Mouse (Mus musculus) forebrain, embryonic 16.5 days (tissue): ENCODE measurements around the gene Gm28047. TPM values are rescaled to one million over a fixed set of nuclear protein-coding genes. Genes with fewer than 3 reads are reported as not detected.

Experiments
- ATAC-seq: fragments of 200-750 bp; cut with Nextera tagmentation; 2 replicates; pipeline ENCODE4 v1.8.0; 2017; ENCODE audit warnings: mild to moderate bottlenecking, moderate library complexity
- H3K27ac ChIP-seq: fragments of 300-500 bp; sonication (generic); 2 replicates; pipeline ENCODE4 v1.5.1; 2014; ENCODE audit warnings: low read length, control low read depth
- H3K27me3 ChIP-seq: fragments of 300-500 bp; sonication (generic); replicated peaks from 2 replicates; pipeline ENCODE4 v1.6.1; 2014; ENCODE audit warnings: low read length; ENCODE audit not compliant: control insufficient read depth, insufficient read depth
- H3K36me3 ChIP-seq: fragments of 300-500 bp; sonication (generic); 2 replicates; pipeline ENCODE4 v1.6.1; 2014; ENCODE audit not compliant: control insufficient read depth, insufficient read depth
- H3K4me1 ChIP-seq: fragments of 300-500 bp; sonication (generic); replicated peaks from 2 replicates; pipeline ENCODE4 v1.6.1; 2014; ENCODE audit warnings: low read length; ENCODE audit not compliant: control insufficient read depth, insufficient read depth
- H3K4me2 ChIP-seq: fragments of 300-500 bp; sonication (generic); 2 replicates; pipeline ENCODE4 v1.6.1; 2014; ENCODE audit warnings: mild to moderate bottlenecking, low read length, control low read depth
- H3K4me3 ChIP-seq: fragments of 300-500 bp; sonication (generic); replicated peaks from 2 replicates; pipeline ENCODE4 v1.5.1; 2014; ENCODE audit warnings: mild to moderate bottlenecking, low read length, control low read depth
- H3K9ac ChIP-seq: fragments of 300-500 bp; sonication (generic); replicated peaks from 2 replicates; pipeline ENCODE4 v1.6.1; 2014; ENCODE audit warnings: low read depth, low read length, control low read depth
- H3K9me3 ChIP-seq: fragments of 300-500 bp; sonication (generic); 2 replicates; pipeline ENCODE4 v1.6.1; 2016; ENCODE audit warnings: low read length; ENCODE audit not compliant: control insufficient read depth
- WGBS: fragments of 180-500 bp; shearing (Covaris S2); extraction: QIAGEN DNeasy Blood & Tissue Kit; methylation state at CpG from one replicate; pipeline ENCODE4 v1.1.7; 2014; 5-methylcytosine and 5-hydroxymethylcytosine counted together
- polyA plus RNA-seq: library from polyadenylated mRNA; unstranded; fragments of >200 nt; fragmentation: Nextera tagmentation; extraction: Ambion mirVana; gene quantifications from 2 replicates; pipeline ENCODE4 v1.2.1, GENCODE M21; 2015

Gm28047 gene
- polyA plus RNA-seq, 1 experiment from 2014 or later: not detected

- ATAC-seq: peak; percentile 14
- Histone ChIP-seq H3K4me2 (peak within 1 kb of the TSS; percentile 96), H3K9me3 (no peaks in the 10 kb centered on the region), H3K4me1 (peaks cover 53% of the 10 kb centered on the region), H3K4me3 (peak within 1 kb of the TSS; percentile 73), H3K27me3 (no peaks in the 10 kb centered on the region), H3K27ac (peak within 1 kb of the TSS; percentile 100), H3K9ac (peak within 1 kb of the TSS; percentile 90), H3K36me3 (no peaks in the 10 kb centered on the region)
- WGBS: under 1% methylated on average over 43 of the region's 43 CpGs
Observed at GRCm38 (mm10) chr15:102516728-102517404, 108.0 kb downstream of the Gm28047 start, which contains the start of gene Map3k12. TSS of gene Map3k12 (minus strand) at chr15:102517064.

GRCm38 (mm10) chr15:102516293-102516692 is 108.6 kb downstream of the Gm28047 start:
- Histone ChIP-seq H3K27ac (peak overlapping the region; percentile 100), H3K9ac (peak overlapping the region; percentile 90), H3K9me3 (no peaks in the 10 kb centered on the region), H3K36me3 (no peaks in the 10 kb centered on the region), H3K4me1 (peaks cover 59% of the 10 kb centered on the region), H3K4me3 (peak overlapping the region; percentile 73), H3K4me2 (peak overlapping the region; percentile 96), H3K27me3 (no peaks in the 10 kb centered on the region)
- WGBS: 2% methylated on average over 9 of the region's 12 CpGs
- ATAC-seq: no peak

GRCm38 (mm10) chr15:102515791-102516190 is 109.1 kb downstream of the Gm28047 start:
- Histone ChIP-seq H3K4me1 (peaks cover 64% of the 10 kb centered on the region), H3K9me3 (no peaks in the 10 kb centered on the region), H3K4me2 (peak overlapping the region; percentile 96), H3K4me3 (peak overlapping the region; percentile 73), H3K27ac (peak overlapping the region; percentile 100), H3K36me3 (no peaks in the 10 kb centered on the region), H3K27me3 (no peaks in the 10 kb centered on the region), H3K9ac (peak overlapping the region; percentile 90)
- no peak for ATAC-seq
- 38% methylated on average over 4 of the region's 4 CpGs for WGBS

GRCm38 (mm10) chr15:102515261-102515660 is 109.6 kb downstream of the Gm28047 start:
- H3K9me3 ChIP-seq: no peaks in the 10 kb centered on the region
- H3K9ac ChIP-seq: no peak overlapping the region
- H3K27me3 ChIP-seq: no peaks in the 10 kb centered on the region
- H3K36me3 ChIP-seq: no peaks in the 10 kb centered on the region
- no peak overlapping the region for H3K27ac ChIP-seq
- no peak for ATAC-seq
- H3K4me1 ChIP-seq: peaks cover 66% of the 10 kb centered on the region
- H3K4me2 ChIP-seq: peak overlapping the region; percentile 96
- 85% methylated on average over 2 of the region's 2 CpGs for WGBS
- peak overlapping the region; percentile 73 for H3K4me3 ChIP-seq

- H3K9ac ChIP-seq: no peak overlapping the region
- WGBS: 86% methylated on average over 3 of the region's 3 CpGs
- peaks cover 71% of the 10 kb centered on the region for H3K4me1 ChIP-seq
- no peak overlapping the region for H3K27ac ChIP-seq
- no peak overlapping the region for H3K4me3 ChIP-seq
- no peak overlapping the region for H3K4me2 ChIP-seq
- ATAC-seq: no peak
- no peaks in the 10 kb centered on the region for H3K27me3 ChIP-seq
- H3K9me3 ChIP-seq: no peaks in the 10 kb centered on the region
- H3K36me3 ChIP-seq: no peaks in the 10 kb centered on the region
Observed at GRCm38 (mm10) chr15:102513004-102513403, 111.9 kb downstream of the Gm28047 start.

- H3K4me1 ChIP-seq: peaks cover 71% of the 10 kb centered on the region
- no peak for ATAC-seq
- no peak overlapping the region for H3K9ac ChIP-seq
- no peaks in the 10 kb centered on the region for H3K9me3 ChIP-seq
- no peak overlapping the region for H3K27ac ChIP-seq
- H3K27me3 ChIP-seq: no peaks in the 10 kb centered on the region
- H3K36me3 ChIP-seq: peaks cover 2% of the 10 kb centered on the region
- H3K4me2 ChIP-seq: no peak overlapping the region
- no peak overlapping the region for H3K4me3 ChIP-seq
Observed at GRCm38 (mm10) chr15:102512471-102512870, 112.4 kb downstream of the Gm28047 start.

- Histone ChIP-seq H3K27me3 (no peaks in the 10 kb centered on the region), H3K4me3 (no peak overlapping the region), H3K9ac (no peak overlapping the region), H3K4me1 (peaks cover 71% of the 10 kb centered on the region), H3K36me3 (peaks cover 3% of the 10 kb centered on the region), H3K4me2 (no peak overlapping the region), H3K27ac (no peak overlapping the region), H3K9me3 (no peaks in the 10 kb centered on the region)
- 32% methylated on average over 5 of the region's 5 CpGs for WGBS
- ATAC-seq: no peak
Observed at GRCm38 (mm10) chr15:102512010-102512409, 112.9 kb downstream of the Gm28047 start.

- no peaks in the 10 kb centered on the region for H3K9me3 ChIP-seq
- ATAC-seq: no peak
- H3K27me3 ChIP-seq: no peaks in the 10 kb centered on the region
- peak overlapping the region; percentile 65 for H3K4me2 ChIP-seq
- peaks cover 71% of the 10 kb centered on the region for H3K4me1 ChIP-seq
- no peak overlapping the region for H3K4me3 ChIP-seq
- H3K9ac ChIP-seq: no peak overlapping the region
- peaks cover 3% of the 10 kb centered on the region for H3K36me3 ChIP-seq
- WGBS: 14% methylated on average over 6 of the region's 6 CpGs
- peak overlapping the region; percentile 90 for H3K27ac ChIP-seq
Observed at GRCm38 (mm10) chr15:102511285-102511833, 113.5 kb downstream of the Gm28047 start.

GRCm38 (mm10) chr15:102510590-102511284 is 114.1 kb downstream of the Gm28047 start:
- peak overlapping the region; percentile 66 for H3K9ac ChIP-seq
- no peaks in the 10 kb centered on the region for H3K27me3 ChIP-seq
- peak overlapping the region; percentile 90 for H3K27ac ChIP-seq
- H3K9me3 ChIP-seq: no peaks in the 10 kb centered on the region
- H3K4me3 ChIP-seq: peak overlapping the region; percentile 56
- H3K36me3 ChIP-seq: peaks cover 3% of the 10 kb centered on the region
- 4% methylated on average over 34 of the region's 34 CpGs for WGBS
- peak; percentile 93 for ATAC-seq
- H3K4me2 ChIP-seq: peak overlapping the region; percentile 65
- peaks cover 67% of the 10 kb centered on the region for H3K4me1 ChIP-seq
